Mouse (Mus musculus) embryonic facial prominence, embryonic 13.5 days (tissue): ENCODE data around the gene 9130023H24Rik. TPM values are rescaled to one million over a fixed set of nuclear protein-coding genes. Genes with fewer than 3 reads are reported as not detected.

Experiments used
- polyA plus RNA-seq: library from polyadenylated mRNA; unstranded; fragments of >200 nt; fragmentation: Nextera tagmentation; extraction: Ambion mirVana; gene quantifications from 2 replicates; pipeline ENCODE4 v1.2.1, GENCODE M21; 2015

The 9130023H24Rik gene
- polyA plus RNA-seq, 1 experiment from 2014 or later = 9.3 TPM

Other genes starting within 250 kb of the 9130023H24Rik start
- 34.3 and 39.2 TPM in 2 replicates for gene Pycard, start 244.2 kb downstream of the 9130023H24Rik start, polyA plus RNA-seq
- 0.18 TPM in 1 of 2 replicates, not detected in the other for gene Trim72, start 234.1 kb downstream of the 9130023H24Rik start, polyA plus RNA-seq
- 0.73 and 0.94 TPM in 2 replicates for gene Itgam, start 175.4 kb downstream of the 9130023H24Rik start, polyA plus RNA-seq
- not detected in 2 replicates for gene Gm49368, start 175.3 kb downstream of the 9130023H24Rik start, polyA plus RNA-seq
- not detected in 2 replicates for gene Itgax, start 108.5 kb downstream of the 9130023H24Rik start, polyA plus RNA-seq
- not detected in 2 replicates for gene Itgad, start 83.7 kb downstream of the 9130023H24Rik start, polyA plus RNA-seq
- gene Cox6a2, start 31.6 kb downstream of the 9130023H24Rik start, polyA plus RNA-seq = 2.6 and 5.1 TPM in 2 replicates
- gene Armc5, start 689 bp downstream of the 9130023H24Rik start, polyA plus RNA-seq = 16.3 and 17.7 TPM in 2 replicates
- gene Tgfb1i1, start 8.8 kb upstream of the 9130023H24Rik start, polyA plus RNA-seq = 50.4 and 52.5 TPM in 2 replicates
- 0.42 TPM in 1 of 2 replicates, not detected in the other for gene Slc5a2, start 27.6 kb upstream of the 9130023H24Rik start, polyA plus RNA-seq
- 22.1 and 26.1 TPM in 2 replicates for gene BC017158, start 60.1 kb upstream of the 9130023H24Rik start, polyA plus RNA-seq
- gene Rgs10, start 180.7 kb upstream of the 9130023H24Rik start, polyA plus RNA-seq = 11.7 and 12.3 TPM in 2 replicates
- 37.9 and 45.4 TPM in 2 replicates for gene Tial1, start 223.7 kb upstream of the 9130023H24Rik start, polyA plus RNA-seq